Mouse (Mus musculus): Measurements from ENCODE around the gene Rbfox1. TPM values are rescaled to one million over a fixed set of nuclear protein-coding genes. Genes with fewer than 3 reads are reported as not detected.

Rbfox1 gene
- polyA plus RNA-seq, 1 experiment from 2014 or later, result 3.3 TPM

GRCm38 (mm10) chr16:6097244-6098040 is 212.3 kb downstream of the Rbfox1 start:
- WGBS, result 77% methylated on average over 7 of the region's 7 CpGs
- Histone ChIP-seq H3K36me3 (ENCODE audit: insufficient read depth, low read length) (no peaks in the 10 kb centered on the region), H3K4me1 (replicated peaks; ENCODE audit: insufficient read depth, low read length) (no peaks in the 10 kb centered on the region), H3K4me3 (replicated peaks; ENCODE audit: low read depth, low read length) (no peak overlapping the region), H3K9ac (ENCODE audit: low read depth, low read length) (no peak overlapping the region), H3K4me2 (ENCODE audit: low read length) (no peak overlapping the region), H3K27ac (no peak overlapping the region), H3K9me3 (replicated peaks; ENCODE audit: low read length) (no peaks in the 10 kb centered on the region), H3K27me3 (ENCODE audit: insufficient read depth, low read length) (no peaks in the 10 kb centered on the region)
- no peak for TF ChIP-seq CTCF (IDR thresholded peaks at IDR 0.05; ENCODE audit: low read depth)
- DNase-seq (ENCODE audit: low spot score) (no peak), ATAC-seq (replicated peaks; ENCODE audit: low FRiP score, low read depth) (no peak)

GRCm38 (mm10) chr16:6098116-6098515 is 213.0 kb downstream of the Rbfox1 start:
- 83% methylated on average over 3 of the region's 3 CpGs for WGBS
- H3K4me1 ChIP-seq (replicated peaks; ENCODE audit: insufficient read depth, low read length), result no peaks in the 10 kb centered on the region
- no peak overlapping the region for H3K27ac ChIP-seq
- H3K4me3 ChIP-seq (replicated peaks; ENCODE audit: low read depth, low read length), result no peak overlapping the region
- H3K36me3 ChIP-seq (ENCODE audit: insufficient read depth, low read length), result no peaks in the 10 kb centered on the region
- H3K27me3 ChIP-seq (ENCODE audit: insufficient read depth, low read length), result no peaks in the 10 kb centered on the region
- no peak overlapping the region for H3K9ac ChIP-seq (ENCODE audit: low read depth, low read length)
- no peak for TF ChIP-seq CTCF (IDR thresholded peaks at IDR 0.05; ENCODE audit: low read depth)
- DNase-seq (ENCODE audit: low spot score) (no peak), ATAC-seq (replicated peaks; ENCODE audit: low FRiP score, low read depth) (no peak)
- H3K9me3 ChIP-seq (replicated peaks; ENCODE audit: low read length), result no peaks in the 10 kb centered on the region
- no peak overlapping the region for H3K4me2 ChIP-seq (ENCODE audit: low read length)

- no peaks in the 10 kb centered on the region for H3K4me1 ChIP-seq (replicated peaks; ENCODE audit: insufficient read depth, low read length)
- no peak overlapping the region for H3K27ac ChIP-seq
- TF ChIP-seq CTCF (IDR thresholded peaks at IDR 0.05; ENCODE audit: low read depth), result no peak
- no peak overlapping the region for H3K4me2 ChIP-seq (ENCODE audit: low read length)
- H3K9ac ChIP-seq (ENCODE audit: low read depth, low read length), result no peak overlapping the region
- H3K4me3 ChIP-seq (replicated peaks; ENCODE audit: low read depth, low read length), result no peak overlapping the region
- no peaks in the 10 kb centered on the region for H3K36me3 ChIP-seq (ENCODE audit: insufficient read depth, low read length)
- H3K27me3 ChIP-seq (ENCODE audit: insufficient read depth, low read length), result no peaks in the 10 kb centered on the region
- H3K9me3 ChIP-seq (replicated peaks; ENCODE audit: low read length), result no peaks in the 10 kb centered on the region
- DNase-seq (ENCODE audit: low spot score) (no peak), ATAC-seq (replicated peaks; ENCODE audit: low FRiP score, low read depth) (no peak)
- WGBS, result 73% methylated on average over 2 of the region's 2 CpGs
Measured at GRCm38 (mm10) chr16:6099598-6099997, 214.4 kb downstream of the Rbfox1 start.

GRCm38 (mm10) chr16:6100421-6100877 is 215.3 kb downstream of the Rbfox1 start:
- TF ChIP-seq CTCF (IDR thresholded peaks at IDR 0.05; ENCODE audit: low read depth), result no peak
- H3K36me3 ChIP-seq (ENCODE audit: insufficient read depth, low read length), result no peaks in the 10 kb centered on the region

GRCm38 (mm10) chr16:6103713-6104112 is 218.6 kb downstream of the Rbfox1 start:
- WGBS, result 79% methylated on average over 2 of the region's 2 CpGs

More at GRCm38 (mm10) chr16:6100421-6100877, 215.3 kb downstream of the Rbfox1 start:
- no peak overlapping the region for H3K27ac ChIP-seq
- H3K9me3 ChIP-seq (replicated peaks; ENCODE audit: low read length), result no peaks in the 10 kb centered on the region
- no peak overlapping the region for H3K4me2 ChIP-seq (ENCODE audit: low read length)
- WGBS, result 71% methylated on average over 5 of the region's 5 CpGs
- H3K9ac ChIP-seq (ENCODE audit: low read depth, low read length), result no peak overlapping the region
- ATAC-seq (replicated peaks; ENCODE audit: low FRiP score, low read depth) (no peak), DNase-seq (ENCODE audit: low spot score) (no peak)
- no peak overlapping the region for H3K4me3 ChIP-seq (replicated peaks; ENCODE audit: low read depth, low read length)
- H3K4me1 ChIP-seq (replicated peaks; ENCODE audit: insufficient read depth, low read length), result no peaks in the 10 kb centered on the region
- H3K27me3 ChIP-seq (ENCODE audit: insufficient read depth, low read length), result no peaks in the 10 kb centered on the region

GRCm38 (mm10) chr16:6110121-6110520 is 225.0 kb downstream of the Rbfox1 start:
- no peak overlapping the region for H3K27ac ChIP-seq
- no peaks in the 10 kb centered on the region for H3K36me3 ChIP-seq (ENCODE audit: insufficient read depth, low read length)
- ATAC-seq (replicated peaks; ENCODE audit: low FRiP score, low read depth) (no peak), DNase-seq (ENCODE audit: low spot score) (no peak)
- H3K4me3 ChIP-seq (replicated peaks; ENCODE audit: low read depth, low read length), result no peak overlapping the region
- H3K27me3 ChIP-seq (ENCODE audit: insufficient read depth, low read length), result no peaks in the 10 kb centered on the region
- H3K4me1 ChIP-seq (replicated peaks; ENCODE audit: insufficient read depth, low read length), result no peaks in the 10 kb centered on the region
- H3K9me3 ChIP-seq (replicated peaks; ENCODE audit: low read length), result no peaks in the 10 kb centered on the region
- H3K4me2 ChIP-seq (ENCODE audit: low read length), result no peak overlapping the region
- no peak for TF ChIP-seq CTCF (IDR thresholded peaks at IDR 0.05; ENCODE audit: low read depth)
- H3K9ac ChIP-seq (ENCODE audit: low read depth, low read length), result no peak overlapping the region
- WGBS, result 84% methylated on average over 3 of the region's 3 CpGs

More at GRCm38 (mm10) chr16:6103713-6104112, 218.6 kb downstream of the Rbfox1 start:
- no peak overlapping the region for H3K27ac ChIP-seq
- H3K36me3 ChIP-seq (ENCODE audit: insufficient read depth, low read length), result no peaks in the 10 kb centered on the region
- H3K9ac ChIP-seq (ENCODE audit: low read depth, low read length), result no peak overlapping the region
- H3K9me3 ChIP-seq (replicated peaks; ENCODE audit: low read length), result no peaks in the 10 kb centered on the region
- H3K4me1 ChIP-seq (replicated peaks; ENCODE audit: insufficient read depth, low read length), result no peaks in the 10 kb centered on the region
- no peak for ATAC-seq (replicated peaks; ENCODE audit: low FRiP score, low read depth)
- no peak for TF ChIP-seq CTCF (IDR thresholded peaks at IDR 0.05; ENCODE audit: low read depth)
- H3K27me3 ChIP-seq (ENCODE audit: insufficient read depth, low read length), result no peaks in the 10 kb centered on the region
- H3K4me2 ChIP-seq (ENCODE audit: low read length), result no peak overlapping the region
- no peak overlapping the region for H3K4me3 ChIP-seq (replicated peaks; ENCODE audit: low read depth, low read length)
- DNase-seq (ENCODE audit: low spot score), result no peak

Data from kidney, postnatal 0 days (tissue).